Mouse (Mus musculus): Measurements from ENCODE around the gene Zbtb11. TPM values are rescaled to one million over a fixed set of nuclear protein-coding genes. Genes with fewer than 3 reads are reported as not detected.

Zbtb11 gene
- polyA plus RNA-seq, 1 experiment: 5.5 TPM

DNA sequence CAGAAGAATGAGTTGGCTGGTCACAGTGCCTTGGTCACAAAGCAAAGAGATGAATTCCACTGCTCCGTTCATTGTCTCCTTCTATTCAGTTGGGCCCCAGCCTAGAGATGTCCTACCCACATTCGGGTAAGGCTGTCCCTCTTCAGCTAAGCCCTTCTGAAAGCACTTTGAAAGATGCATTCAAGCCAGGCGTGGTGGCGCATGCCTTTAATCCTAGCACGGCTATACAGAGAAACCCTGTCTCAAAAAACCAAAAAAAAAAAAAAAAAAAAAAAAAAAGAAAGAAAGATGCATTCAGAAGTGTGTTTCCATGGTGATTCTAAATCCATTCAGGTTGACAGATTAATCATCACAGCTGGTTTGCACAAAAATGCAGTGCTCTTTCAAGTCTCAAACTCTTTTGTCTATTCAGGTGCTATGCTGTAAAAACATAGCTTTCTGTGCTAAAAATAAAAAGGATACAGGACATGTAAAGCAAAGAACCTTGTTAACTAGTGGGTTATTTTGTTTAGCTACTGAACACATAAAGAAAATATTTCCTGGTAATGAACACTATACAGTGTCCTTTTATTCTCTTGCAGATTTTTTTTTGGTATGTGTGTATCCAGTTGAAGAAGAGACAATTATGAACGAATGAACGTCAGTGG lies 83.4 kb downstream of the Zbtb11 start:
- TF ChIP-seq POLR2A (IDR thresholded peaks at IDR 0.05; ENCODE audit: control insufficient read depth, low read depth, low read length) (no peak), CTCF (IDR thresholded peaks at IDR 0.05; ENCODE audit: control insufficient read depth, insufficient read depth, insufficient replicate concordance, low read depth, low read length) (no peak)
- Histone ChIP-seq H3K27me3 (ENCODE audit: control insufficient read depth, insufficient read depth, low read length) (no peaks in the 10 kb centered on the region), H3K4me1 (ENCODE audit: control insufficient read depth, insufficient read depth, low read length) (no peaks in the 10 kb centered on the region), H3K27ac (ENCODE audit: control insufficient read depth, insufficient read depth, low read depth, low read length) (no peak overlapping the region), H3K36me3 (ENCODE audit: control insufficient read depth, insufficient read depth, low read length) (no peaks in the 10 kb centered on the region), H3K4me3 (ENCODE audit: control insufficient read depth, low read depth, low read length) (no peak overlapping the region)

DNA sequence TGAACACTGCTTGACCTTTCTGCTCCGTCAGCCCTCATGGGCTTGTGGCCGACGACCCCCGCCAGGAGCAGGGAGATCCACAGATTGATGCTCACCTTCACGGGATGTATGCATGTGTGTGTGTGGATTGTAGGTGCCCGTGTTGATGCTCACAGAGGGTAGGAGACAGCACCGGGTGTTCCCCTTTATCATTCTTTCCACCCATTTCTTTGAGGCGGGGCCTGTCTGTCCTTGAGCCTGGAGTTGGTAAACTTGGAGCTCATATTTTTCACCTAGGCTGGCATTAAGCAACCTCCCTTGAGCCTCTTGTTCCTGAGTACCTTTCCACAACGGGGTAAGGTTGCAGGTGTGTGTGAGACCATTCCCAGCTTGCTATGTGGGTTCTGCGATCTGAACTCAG lies 84.5 kb downstream of the Zbtb11 start:
- Histone ChIP-seq H3K27me3 (ENCODE audit: control insufficient read depth, insufficient read depth, low read length) (no peaks in the 10 kb centered on the region), H3K4me1 (ENCODE audit: control insufficient read depth, insufficient read depth, low read length) (no peaks in the 10 kb centered on the region), H3K36me3 (ENCODE audit: control insufficient read depth, insufficient read depth, low read length) (no peaks in the 10 kb centered on the region), H3K4me3 (ENCODE audit: control insufficient read depth, low read depth, low read length) (no peak overlapping the region), H3K27ac (ENCODE audit: control insufficient read depth, insufficient read depth, low read depth, low read length) (no peak overlapping the region)
- TF ChIP-seq POLR2A (IDR thresholded peaks at IDR 0.05; ENCODE audit: control insufficient read depth, low read depth, low read length) (no peak), CTCF (IDR thresholded peaks at IDR 0.05; ENCODE audit: control insufficient read depth, insufficient read depth, insufficient replicate concordance, low read depth, low read length) (no peak)

Other genes starting within 250 kb of the Zbtb11 start
- gene Nfkbiz, start 135.0 kb upstream of the Zbtb11 start, polyA plus RNA-seq (2012; rRNA removed): 4.5 and 4.6 TPM in 2 replicates
- gene Nxpe3, start 78.6 kb upstream of the Zbtb11 start, polyA plus RNA-seq (2012; rRNA removed): 8.5 and 8.8 TPM in 2 replicates
- 2.2 and 3.0 TPM in 2 replicates for gene Cep97, start 39.0 kb upstream of the Zbtb11 start, polyA plus RNA-seq (2012; rRNA removed)
- 200 and 210 TPM in 2 replicates for gene Rpl24, start 7.6 kb upstream of the Zbtb11 start, polyA plus RNA-seq (2012; rRNA removed)
- gene Pcnp, start 55.9 kb downstream of the Zbtb11 start, polyA plus RNA-seq (2012; rRNA removed): 14.9 and 17.3 TPM in 2 replicates
- gene Trmt10c, start 63.9 kb downstream of the Zbtb11 start, polyA plus RNA-seq (2012; rRNA removed): 1.3 and 1.9 TPM in 2 replicates
- 2.4 and 2.7 TPM in 2 replicates for gene Senp7, start 74.5 kb downstream of the Zbtb11 start, polyA plus RNA-seq (2012; rRNA removed)
- gene Impg2, start 230.4 kb downstream of the Zbtb11 start, polyA plus RNA-seq (2012; rRNA removed): 6.1 and 8.4 TPM in 2 replicates